Mouse (Mus musculus) T-helper 1 cell (primary cell): ENCODE data around the gene Gng4.
"Not testable (repeated sequence)": the region's sequence is repeated elsewhere in the genome, so short reads cannot be mapped to it uniquely, and the experiment has no call there.

Source experiments
- in situ Hi-C: fragments of 300-600 bp; cut with MboI, MseI; formaldehyde crosslinking; loops from one replicate; pipeline ENCODE4 v1.15.1; 2025; ENCODE audit warnings: high pct_unique_total_duplicates

Gene Gng4

GRCm38 (mm10) chr13:13783894-13784419, at the start of gene Gng4:
Gene Gng4, plus strand, starts transcription at chr13:13784059.
- in situ Hi-C loops, result no loop called here

DNA sequence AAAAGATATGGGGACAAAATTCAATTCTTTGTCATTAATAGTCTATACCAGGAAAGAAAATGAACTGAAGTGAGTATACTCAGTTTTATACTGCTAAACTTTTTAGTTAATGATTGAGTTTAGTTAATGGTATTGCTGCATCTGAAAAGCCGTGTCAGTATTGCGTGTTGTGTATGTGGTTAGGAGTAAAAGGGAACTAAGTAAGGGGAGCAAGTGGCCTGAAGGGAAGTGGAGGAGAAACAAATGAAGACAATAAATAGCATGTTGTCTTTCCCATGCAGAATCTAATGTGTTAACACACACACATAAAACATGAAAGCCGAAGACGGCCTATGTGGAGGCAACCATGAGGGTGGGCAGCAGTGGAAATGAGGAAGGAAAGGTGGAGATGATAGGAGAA, 44.6 kb upstream of the Gng4 start:
- in situ Hi-C loops, result no loop called here

GRCm38 (mm10) chr13:13745911-13746310, 37.9 kb upstream of the Gng4 start:
- in situ Hi-C loops, result no loop called here

DNA sequence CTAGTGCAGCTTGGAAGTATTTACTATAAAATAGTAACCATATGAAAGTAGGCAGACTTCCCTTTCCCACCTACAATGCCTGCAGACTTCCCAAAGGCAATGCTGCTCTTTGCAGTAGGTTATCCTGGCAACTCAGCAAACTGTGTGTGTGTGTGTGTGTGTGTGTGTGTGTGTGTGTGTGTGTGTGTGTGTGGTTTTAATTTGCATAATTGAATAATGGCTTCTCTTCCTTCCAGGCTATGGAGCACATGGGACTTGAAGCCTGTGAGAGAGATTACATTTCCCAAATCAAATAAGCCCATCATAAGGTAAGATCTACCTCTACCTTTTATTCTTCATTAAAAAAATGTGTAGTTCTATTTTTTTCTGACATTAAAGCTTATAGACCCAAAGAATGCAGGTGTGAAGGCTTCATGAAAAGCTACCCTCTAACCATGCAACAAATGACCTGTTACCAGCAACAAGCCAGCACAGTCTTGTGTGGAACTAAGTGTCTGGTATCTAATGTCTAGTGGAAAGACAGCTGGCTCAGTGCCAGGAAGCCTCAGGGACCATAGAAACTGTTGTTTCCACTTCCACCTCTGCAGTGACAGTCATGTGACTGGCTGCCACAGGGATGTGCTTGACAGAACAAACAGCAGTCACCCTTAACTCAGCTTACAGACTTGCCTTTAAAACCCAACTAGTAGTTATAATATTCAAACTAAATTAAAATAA, 7.9 kb upstream of the Gng4 start:
- in situ Hi-C loops, result no loop called here

- in situ Hi-C loops, result no loop called here
Observed at GRCm38 (mm10) chr13:13777052-13777451, 6.8 kb upstream of the Gng4 start.

GRCm38 (mm10) chr13:13777696-13778095, 6.2 kb upstream of the Gng4 start:
- in situ Hi-C loops, result no loop called here

DNA sequence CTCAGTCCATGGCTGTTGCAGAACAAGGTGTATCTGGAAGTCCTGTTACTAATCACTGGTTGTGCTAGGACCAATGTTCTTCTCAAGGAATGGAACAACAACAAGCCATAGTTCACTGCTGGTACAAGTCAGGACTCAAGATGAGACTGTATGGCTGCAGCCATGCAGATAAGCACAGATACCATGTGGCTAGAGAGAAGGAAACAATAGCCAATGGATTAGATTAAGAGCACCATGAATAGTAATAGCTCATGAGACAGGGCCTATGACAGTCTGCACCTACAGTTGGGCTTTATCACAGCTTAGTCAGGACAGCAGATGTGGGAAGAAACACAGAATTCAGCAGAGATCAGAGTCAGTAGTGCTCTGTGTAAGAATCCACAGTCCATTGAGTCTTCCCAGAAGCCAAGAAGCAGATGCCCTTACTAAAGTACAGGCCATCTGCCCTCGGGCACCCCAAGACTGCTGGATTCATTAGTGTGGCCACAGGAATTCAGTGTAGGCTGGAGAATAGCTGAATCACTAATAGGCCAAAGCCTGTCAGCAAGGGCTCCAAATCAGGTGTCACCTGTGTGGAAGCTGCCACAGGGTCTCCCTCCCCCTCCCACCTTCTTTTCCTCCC, 4.9 kb upstream of the Gng4 start:
- in situ Hi-C loops, result no loop called here

- in situ Hi-C loops, result no loop called here
Observed at GRCm38 (mm10) chr13:13780271-13780670, 3.6 kb upstream of the Gng4 start.

- in situ Hi-C loops, result no loop called here
Observed at GRCm38 (mm10) chr13:13781026-13781425, 2.8 kb upstream of the Gng4 start.

DNA sequence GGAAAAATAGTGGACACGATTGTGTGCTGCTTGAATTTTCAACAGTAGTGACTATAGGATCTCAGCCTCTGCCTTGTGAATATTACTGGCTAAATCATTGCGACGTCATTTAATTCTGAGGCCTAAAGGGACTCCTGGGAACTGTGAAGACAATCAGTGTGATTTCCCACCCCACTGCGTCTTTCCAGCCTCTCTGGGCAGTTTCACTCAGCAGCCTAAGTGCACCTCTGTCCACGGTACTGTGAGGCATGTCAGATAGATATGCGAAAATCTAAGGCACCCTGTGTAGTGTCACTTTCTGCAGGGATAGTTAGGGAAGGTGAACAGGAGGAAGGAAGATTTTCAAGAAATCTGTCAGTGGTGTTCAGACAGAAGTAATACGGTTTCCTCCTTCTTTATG, 563 bp upstream of the Gng4 start:
- in situ Hi-C loops, result no loop called here

DNA sequence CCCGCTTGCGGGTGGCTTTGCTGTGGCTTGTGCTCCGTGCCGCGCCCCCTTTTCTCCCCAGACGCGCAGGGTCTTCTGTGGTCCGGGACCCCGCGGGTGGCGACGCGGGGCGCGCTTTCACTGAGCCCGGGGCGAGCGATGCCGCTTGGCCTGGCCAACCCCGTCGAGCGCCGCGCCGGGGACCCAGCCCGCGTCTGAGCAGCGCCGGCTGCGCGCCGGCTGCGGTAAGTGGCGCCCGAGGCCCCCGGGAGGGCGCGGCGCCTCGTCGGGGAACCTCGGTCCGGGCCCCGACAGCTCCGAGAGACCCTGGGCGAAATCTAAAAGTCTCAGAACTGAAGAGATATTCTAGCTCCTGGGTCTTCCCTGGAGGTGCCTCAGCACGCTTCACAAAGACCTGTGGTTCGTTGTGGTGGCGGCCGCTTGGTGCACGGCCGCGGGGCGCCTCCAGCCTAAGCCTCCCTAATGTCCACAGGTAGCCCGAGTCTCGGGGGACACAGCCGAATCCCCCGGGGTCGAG, 619 bp downstream of the Gng4 start:
- in situ Hi-C loops, result no loop called here

GRCm38 (mm10) chr13:13784981-13785783, 1.3 kb downstream of the Gng4 start:
- in situ Hi-C loops, result loop anchor here (5.0 kb wide), 1 partner anchor 268 kb away; no protein-coding TSS in a partner anchor

DNA sequence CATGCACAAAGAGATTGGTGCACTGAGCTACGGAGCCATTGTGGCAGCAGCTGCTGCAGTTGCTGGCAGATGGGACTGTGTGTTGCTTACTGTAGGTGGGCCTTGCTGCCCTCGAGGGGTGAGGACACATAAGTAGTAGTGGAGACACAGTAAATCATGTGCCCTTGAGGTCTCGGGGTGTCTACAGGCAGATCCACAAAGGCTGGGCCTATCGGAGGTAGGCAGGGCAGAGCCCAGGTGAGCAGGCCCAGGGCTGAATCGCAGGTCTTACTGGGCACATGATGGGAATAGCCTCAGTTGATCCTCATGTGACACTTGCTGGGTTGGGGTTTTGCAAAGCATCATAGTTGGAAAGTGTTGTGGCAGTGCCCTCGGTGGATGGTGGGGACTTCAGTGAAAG, 3.1 kb downstream of the Gng4 start:
- in situ Hi-C loops, result loop anchor here (5.0 kb wide), 1 partner anchor 270 kb away; no protein-coding TSS in a partner anchor

DNA sequence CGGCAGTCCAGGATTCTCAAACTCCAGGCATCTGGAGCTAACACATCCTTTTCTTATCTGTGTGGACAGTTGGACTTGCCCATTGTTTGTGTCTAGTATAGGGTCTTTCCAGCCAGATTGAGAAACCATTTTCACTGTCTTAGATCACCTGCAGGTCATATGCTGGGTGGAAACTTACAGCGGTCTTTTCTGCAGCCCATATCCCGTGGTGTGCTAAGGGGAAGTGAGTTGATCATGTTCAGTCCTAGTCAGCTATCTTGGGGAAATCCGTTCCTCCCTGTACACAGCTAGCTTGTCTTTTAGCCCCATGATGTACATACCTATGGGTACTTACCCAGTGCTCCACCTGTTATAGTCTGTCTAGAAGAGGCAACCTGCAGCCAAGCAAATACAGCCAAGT, 4.2 kb downstream of the Gng4 start:
- in situ Hi-C loops, result loop anchor here (5.0 kb wide), 1 partner anchor 271 kb away; no protein-coding TSS in a partner anchor

- in situ Hi-C loops, result no loop called here
Observed at GRCm38 (mm10) chr13:13791981-13792380, 8.1 kb downstream of the Gng4 start.

DNA sequence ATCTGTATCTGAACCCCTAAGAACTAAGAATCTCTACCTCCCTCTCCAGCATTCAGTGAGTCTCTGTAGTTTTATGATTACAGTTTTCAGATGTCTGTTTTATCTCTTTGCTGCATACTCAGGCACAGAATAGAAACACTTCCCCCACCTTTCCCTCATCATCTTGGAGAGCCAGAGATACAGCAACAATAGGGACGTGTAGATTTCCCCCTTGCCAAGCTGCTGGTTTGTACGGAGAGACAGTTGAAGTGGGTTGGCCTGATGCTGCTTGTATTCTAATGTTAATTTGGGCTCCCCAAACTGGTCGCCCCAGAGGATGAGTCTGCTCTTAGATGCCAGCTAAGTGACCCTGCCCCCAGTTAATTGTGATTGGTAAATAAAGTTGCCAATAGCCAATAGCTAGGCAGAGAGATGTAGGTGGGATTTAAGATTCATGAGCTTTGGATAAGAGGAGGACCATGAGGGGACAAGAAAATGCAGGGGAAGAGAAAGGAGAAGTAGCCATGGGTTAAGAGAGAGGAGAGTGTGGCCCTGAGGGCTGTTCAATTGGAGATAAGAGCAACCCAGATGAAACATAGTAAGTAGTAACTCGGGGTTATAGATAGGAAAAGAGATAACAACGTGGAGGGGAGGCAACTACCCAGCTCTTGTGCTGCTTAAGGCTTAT, 11.4 kb downstream of the Gng4 start:
- in situ Hi-C loops, result no loop called here

DNA sequence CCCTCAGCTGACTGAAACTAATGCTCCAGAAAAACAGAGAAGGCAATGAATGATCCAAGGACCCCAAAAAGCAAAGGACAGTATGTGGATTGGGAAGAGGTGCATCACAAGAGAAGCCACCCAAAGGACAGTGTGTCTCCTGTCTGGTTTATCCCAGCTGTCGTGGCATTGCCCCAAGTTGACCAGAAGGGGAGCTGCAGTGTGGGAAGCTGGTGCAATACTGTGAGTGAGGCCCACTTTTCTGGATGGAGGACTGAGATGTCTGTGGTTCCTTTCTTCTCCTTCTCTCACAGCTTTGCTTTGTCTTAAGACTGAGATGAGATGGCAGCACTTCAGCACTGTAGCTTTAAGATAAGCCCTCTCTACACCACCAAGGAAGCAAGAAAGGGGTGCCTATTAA, 12.2 kb downstream of the Gng4 start:
- in situ Hi-C loops, result no loop called here

- in situ Hi-C loops, result not testable (repeated sequence)
Observed at GRCm38 (mm10) chr13:13797816-13798215, 14.0 kb downstream of the Gng4 start.

- in situ Hi-C loops, result no loop called here
Observed at GRCm38 (mm10) chr13:13798775-13799174, 14.9 kb downstream of the Gng4 start.

- in situ Hi-C loops, result no loop called here
Observed at GRCm38 (mm10) chr13:13808337-13809132, 24.7 kb downstream of the Gng4 start.

DNA sequence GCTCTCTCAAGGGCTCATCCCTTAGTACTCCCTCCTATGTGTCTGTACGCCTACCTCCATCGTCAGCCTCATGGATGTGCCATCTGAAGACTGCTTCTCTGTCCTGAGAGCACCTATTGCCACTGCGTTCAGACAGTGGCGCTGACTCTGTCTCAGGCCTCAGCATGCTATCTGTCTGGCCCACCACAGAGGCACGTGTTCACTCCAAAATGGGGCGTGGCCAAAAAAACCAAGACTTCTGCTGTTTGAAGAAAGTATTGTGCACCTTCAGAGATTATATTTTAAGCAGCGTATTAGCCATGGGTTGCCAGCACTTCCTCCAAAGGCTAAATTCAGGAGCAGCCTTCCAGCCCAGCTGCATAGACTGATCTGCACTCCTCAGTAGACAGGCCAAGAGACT, 27.0 kb downstream of the Gng4 start:
- in situ Hi-C loops, result no loop called here
